Mouse (Mus musculus): ENCODE measurements around the gene Gm13695. TPM values are rescaled to one million over a fixed set of nuclear protein-coding genes. Genes with fewer than 3 reads are reported as not detected.

Gm13695 gene
- polyA plus RNA-seq, 1 experiment from 2014 or later: not detected

Other genes starting within 250 kb of the Gm13695 start
- 96.2 and 106 TPM in 2 replicates for gene Itgav, start 242.9 kb upstream of the Gm13695 start, polyA plus RNA-seq (2014; fragmentation: Nextera tagmentation; extraction: Ambion mirVana)
- gene Fam171b, start 154.7 kb upstream of the Gm13695 start, polyA plus RNA-seq (2014; fragmentation: Nextera tagmentation; extraction: Ambion mirVana): 21.9 and 22.8 TPM in 2 replicates
- gene Zswim2, start 26.1 kb upstream of the Gm13695 start, polyA plus RNA-seq (2014; fragmentation: Nextera tagmentation; extraction: Ambion mirVana): not detected in 2 replicates
- not detected in 2 replicates for gene Gm13698, start 11.6 kb upstream of the Gm13695 start, polyA plus RNA-seq (2014; fragmentation: Nextera tagmentation; extraction: Ambion mirVana)
- not detected in 2 replicates for gene Gm13693, start 5.8 kb upstream of the Gm13695 start, polyA plus RNA-seq (2014; fragmentation: Nextera tagmentation; extraction: Ambion mirVana)
- gene Gm13696, start 5.8 kb downstream of the Gm13695 start, polyA plus RNA-seq (2014; fragmentation: Nextera tagmentation; extraction: Ambion mirVana): not detected in 2 replicates
- not detected in 2 replicates for gene Gm13694, start 11.6 kb downstream of the Gm13695 start, polyA plus RNA-seq (2014; fragmentation: Nextera tagmentation; extraction: Ambion mirVana)
- gene Gm13697, start 17.4 kb downstream of the Gm13695 start, polyA plus RNA-seq (2014; fragmentation: Nextera tagmentation; extraction: Ambion mirVana): not detected in 2 replicates
- not detected in 2 replicates for gene Gm13691, start 23.2 kb downstream of the Gm13695 start, polyA plus RNA-seq (2014; fragmentation: Nextera tagmentation; extraction: Ambion mirVana)